Mouse (Mus musculus): ENCODE results near the gene Syn1.

The Syn1 gene

DNA sequence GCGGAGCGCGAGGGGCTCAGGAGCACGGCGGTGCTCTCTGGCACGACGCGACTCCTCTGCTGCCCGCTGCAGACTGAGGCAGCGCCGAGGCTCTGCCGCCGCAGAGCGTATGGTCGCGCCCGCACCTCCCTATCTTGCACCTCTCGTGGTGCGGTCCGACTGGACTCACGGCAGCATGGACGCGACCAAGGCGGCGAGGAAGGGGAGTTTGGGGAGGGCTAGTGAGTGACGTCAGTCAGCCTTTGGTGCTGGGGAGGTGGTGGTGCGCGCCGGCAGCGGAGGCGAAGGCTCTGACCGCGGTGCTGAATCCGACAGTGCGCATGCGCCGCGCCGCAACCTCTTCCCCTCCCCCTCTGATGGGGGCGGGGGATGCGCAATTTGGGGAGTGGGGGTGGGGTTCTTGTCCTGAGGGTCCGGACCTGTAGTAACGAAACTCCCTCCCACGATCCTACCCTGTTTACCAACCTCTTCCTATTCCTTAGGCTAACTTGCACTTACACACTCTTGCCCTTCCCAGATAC, at the start of gene Syn1:
Syn1 (minus strand) TSS at position 161 of the 521 bp plus-strand sequence.
- peak; percentile 82 to 85 for DNase-seq (ENCODE audit: low spot score in 2 of 2)

DNA sequence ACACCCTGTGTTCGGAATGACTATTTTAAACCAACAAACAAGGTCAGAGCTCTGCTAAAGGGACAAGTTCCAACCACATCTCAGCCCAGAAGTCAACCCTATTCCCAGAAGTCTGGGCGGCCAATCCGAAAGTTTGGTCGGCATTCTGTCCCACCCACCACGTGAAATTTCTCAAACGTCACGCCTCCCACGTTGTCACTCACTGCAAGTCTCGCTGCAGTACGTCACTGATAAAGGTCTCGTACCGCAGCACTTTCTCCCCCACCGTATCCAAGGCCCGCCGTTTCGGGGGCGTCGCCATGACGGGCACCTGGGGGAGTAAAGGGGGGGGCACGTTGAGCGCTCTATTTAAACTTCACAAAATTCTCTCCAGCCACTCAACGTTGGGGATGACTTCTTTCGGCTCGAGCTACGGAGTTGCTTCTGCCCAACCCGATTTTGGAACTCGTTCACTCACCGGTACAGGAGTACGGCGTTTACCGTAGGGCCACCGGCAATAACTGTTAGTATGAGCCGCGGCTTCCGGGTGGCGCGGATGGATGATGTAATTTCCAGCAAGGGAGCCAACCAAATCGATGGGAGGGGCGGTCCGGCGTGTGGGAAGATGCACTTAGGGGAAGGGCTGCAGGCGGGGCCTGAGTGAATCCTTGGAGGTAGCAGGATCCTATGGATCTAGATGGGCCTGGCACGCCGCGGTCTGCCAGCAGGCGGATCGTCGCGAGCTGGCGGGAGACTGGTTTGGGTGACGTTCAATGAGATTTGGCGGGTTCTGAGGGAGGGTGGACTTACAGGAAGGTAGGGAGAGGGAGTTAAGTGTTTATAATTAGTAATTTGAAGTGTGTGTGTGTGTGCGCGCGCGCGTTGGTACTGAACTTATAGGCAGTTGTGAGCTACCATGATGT, 40.9 kb upstream of the Syn1 start, which contains the start of gene Uxt:
Uxt (minus strand) TSS at position 541 of the 902 bp plus-strand sequence.
- peak; percentile 75 to 89 for DNase-seq (ENCODE audit: low spot score in 2 of 2)

DNA sequence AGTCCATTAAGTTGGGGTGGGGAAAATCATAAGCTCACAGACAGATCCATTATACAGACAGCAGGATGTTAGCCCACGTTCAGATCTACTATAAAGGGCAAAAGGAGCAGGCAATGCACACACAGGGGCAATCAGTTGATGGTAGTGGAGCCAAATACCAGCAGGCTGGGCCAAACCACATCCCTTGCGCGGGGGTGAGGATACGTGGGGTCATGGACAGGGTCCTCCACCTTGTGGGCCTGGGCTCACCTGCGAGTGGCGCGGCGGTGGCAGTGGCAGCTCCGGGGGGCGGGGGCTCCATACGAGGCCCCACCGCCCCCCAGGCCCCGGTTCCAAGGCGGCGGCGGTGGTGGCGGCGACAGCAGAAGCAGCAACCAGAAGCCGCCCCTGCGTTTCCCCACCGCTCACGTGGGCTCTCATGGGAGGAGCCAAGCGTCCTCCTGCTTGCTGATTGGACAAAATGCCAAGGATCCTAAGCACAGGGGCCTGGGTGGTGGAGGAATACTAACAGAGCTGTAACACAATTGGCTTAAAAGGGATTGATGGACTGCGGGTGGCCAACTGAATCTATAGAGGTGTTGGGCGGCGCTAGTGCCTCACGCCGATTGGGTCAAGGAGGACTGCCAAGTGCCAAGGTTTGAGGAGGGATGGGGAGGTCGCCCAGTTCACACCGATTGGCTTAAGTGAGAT, 29.5 kb upstream of the Syn1 start, which contains the start of gene Elk1:
Elk1 (minus strand) TSS at position 418 of the 690 bp plus-strand sequence.
- peak; percentile 90 to 91 for DNase-seq (ENCODE audit: low spot score in 2 of 2)

DNA sequence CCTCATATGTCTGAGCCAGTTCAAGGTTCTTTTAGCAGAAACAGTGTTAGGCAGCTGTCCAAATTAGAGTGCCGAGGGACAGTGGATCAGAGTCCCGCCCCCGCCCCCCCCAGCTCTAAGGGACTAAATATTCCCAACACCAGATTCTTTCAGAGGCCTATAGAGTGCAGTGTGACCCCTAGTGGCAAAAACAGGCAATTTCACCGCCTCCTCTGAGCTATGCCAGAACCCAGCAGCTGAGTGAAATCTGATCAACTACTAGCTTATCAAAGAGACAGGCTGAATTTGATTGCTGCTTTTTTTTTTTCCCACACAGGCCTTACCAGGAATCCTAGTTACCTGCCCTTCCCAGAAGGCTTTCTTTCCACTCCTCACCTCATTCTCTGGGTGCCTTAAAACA, 25.3 kb upstream of the Syn1 start:
- peak in 1 of 2 experiments; percentile 66 for DNase-seq (ENCODE audit: low spot score in 2 of 2)

DNA sequence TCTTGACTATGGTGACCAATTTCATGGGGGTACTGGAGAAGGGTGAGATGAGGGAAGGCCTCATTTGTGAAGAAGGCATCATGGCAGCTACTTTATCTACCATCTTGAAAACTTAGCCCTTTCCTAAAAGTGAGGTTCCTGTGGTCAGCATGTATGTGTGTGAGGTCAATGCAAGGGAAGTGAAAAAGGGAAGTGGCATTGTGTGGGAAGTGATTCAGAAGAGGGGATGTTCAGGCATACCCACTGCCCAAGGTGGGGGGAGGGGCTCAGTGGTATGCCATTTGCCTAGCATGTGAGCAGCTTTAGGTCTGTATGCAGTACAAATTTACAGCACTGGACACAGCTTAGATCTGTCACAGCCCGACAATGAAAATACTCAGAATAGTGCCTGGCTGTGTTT, 11.2 kb upstream of the Syn1 start:
- DNase-seq (ENCODE audit: low spot score in 2 of 2) = no peak

DNA sequence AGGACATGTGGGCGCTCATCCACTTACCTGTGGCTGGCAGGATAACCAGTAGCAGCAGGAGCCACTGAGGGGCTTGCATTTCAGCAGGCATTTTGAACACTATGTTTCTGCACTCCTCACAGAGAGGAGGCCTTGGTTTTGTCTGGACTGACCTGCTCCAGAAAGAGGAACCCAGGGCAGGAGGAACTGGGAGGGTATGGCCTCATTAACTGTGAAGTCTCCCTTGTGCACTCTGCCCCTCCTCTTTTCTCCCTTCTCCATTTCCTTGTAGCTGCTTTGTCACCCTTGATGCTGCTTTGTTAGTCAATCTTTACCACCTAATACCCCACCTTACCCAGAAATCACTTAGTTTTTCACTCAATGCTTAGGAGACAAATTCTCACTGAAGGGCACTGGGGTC, 10.6 kb upstream of the Syn1 start, which contains the start of gene Cfp:
Cfp (minus strand) TSS at position 192 of the 400 bp plus-strand sequence.
- no peak for DNase-seq (ENCODE audit: low spot score in 2 of 2)

DNA sequence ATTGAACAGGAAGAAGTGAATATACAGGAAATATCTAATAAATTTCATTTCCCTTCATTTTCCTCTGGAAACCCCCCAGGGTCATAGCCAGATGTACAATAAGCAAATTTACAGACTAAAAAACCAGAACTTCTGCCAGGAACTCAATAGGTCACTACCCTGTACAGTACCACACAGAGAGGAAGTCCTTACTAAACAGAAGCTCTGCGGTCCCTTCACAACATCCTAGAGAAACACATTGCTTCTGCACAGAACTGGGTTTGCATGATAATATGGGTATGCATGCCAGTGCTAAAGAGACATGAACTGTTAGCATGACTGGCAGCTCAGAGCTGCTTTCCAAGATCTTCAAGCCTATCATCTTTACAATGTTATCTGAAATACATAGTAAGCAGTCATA, 9.1 kb upstream of the Syn1 start:
- no peak for DNase-seq (ENCODE audit: low spot score in 2 of 2)

DNA sequence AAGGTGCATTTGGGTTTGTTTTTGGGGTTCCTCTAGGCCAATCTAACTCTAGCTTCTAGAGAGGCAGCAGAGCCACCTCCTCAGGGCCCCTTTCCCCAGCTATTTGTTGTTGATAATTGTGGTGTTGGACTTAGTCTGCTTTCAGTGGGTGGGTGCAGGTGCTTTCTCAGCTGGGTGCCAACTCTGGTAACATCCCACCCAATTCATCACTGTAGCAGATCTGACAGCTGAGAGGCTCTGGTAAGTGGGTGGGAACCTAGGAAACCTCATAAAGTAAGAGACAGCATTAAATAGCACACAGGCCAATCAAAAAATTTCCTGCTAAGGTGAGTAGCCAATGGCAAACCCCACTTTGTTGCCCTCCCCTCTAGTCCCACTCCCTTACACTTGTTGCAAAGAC, 4.2 kb upstream of the Syn1 start:
- DNase-seq (ENCODE audit: low spot score in 2 of 2) = peak in 1 of 2 experiments; percentile 29

DNA sequence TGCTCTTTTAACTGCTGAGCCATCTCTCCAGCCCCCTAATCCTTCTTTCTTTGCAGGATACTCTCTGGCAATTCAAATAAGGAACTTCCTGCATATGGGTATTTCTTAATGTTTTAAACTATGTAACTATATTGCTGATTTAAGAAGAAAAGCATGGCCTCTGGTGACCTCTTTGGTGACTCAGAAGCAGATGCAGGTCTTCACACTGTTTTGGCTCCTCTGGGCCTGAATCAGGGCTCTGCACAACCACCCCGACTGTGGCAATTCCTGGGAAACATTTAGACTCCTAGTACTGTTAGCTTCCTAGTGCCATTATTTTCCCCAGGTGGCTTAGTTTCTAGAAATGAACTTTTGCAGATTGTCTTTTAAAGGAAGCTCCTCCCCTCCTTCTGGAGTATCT, 2.7 kb upstream of the Syn1 start:
- DNase-seq (ENCODE audit: low spot score in 2 of 2) = no peak

DNA sequence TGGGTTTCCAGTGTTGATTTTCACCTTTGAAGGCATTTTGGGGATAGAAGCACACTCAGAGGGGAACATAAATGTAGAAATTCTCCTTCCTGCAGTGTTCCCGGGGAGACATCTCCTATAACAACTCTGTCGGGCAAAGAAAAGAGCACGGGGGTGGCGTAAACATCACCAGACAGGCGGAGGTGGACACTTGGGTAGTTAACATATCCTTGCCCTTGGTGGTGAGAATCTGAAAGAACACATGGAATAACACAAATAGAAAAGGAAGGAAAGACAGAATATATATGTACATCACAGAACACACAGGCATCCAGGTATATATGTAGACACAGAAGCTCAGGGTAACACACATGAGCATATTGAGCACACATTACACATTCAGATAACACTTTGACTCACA, 562 bp upstream of the Syn1 start:
- peak in 1 of 2 experiments; percentile 35 for DNase-seq (ENCODE audit: low spot score in 2 of 2)

DNA sequence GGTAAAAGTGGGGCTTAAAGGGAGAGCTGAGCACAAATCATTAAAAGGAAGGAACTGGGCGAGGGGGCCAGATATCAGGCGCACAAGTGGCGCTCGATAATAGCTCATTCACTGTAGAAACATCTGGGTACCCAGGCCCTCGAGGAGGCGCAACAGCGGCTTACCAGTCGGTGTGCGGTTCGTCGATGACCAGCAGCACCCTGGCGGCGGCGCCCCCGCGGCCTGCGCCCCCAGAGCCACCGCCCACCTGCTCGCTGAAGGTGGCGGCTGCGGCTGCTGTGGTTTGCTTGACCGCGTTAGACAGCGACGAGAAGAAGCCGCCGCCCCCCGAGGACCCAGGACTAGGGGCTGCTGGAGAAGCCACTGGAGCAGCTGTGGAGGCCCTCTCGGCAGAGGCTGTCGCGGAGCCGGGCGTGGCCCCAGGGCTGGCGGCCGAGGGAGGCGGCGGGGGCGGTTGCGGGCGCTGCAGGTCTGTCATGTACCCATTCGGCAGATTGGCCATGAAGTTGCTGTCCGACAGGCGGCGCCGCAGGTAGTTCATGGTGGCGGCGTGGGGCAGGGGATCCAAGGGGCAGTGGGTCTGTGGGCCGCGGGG, 458 bp downstream of the Syn1 start:
- DNase-seq (ENCODE audit: low spot score in 2 of 2) = no peak

DNA sequence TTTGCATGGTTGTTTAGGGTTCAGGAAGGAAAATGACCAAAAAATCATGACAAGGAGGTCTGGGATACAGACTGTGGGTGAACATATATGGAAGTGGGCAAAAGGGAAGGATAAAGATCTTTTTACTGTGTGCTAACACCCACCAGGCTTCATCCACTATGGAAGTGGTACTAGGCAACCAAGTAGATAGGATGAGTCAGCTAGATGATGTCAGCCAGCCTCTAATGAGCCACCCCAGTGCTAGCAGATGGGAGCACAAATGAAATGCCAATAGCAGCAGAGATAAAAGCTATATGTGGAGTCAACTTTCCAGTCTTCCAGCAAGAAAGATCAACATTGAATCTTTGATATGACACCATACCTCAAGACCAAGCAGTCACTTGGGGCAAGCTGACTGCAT, 5.7 kb downstream of the Syn1 start:
- peak in 1 of 2 experiments; percentile 19 for DNase-seq (ENCODE audit: low spot score in 2 of 2)

DNA sequence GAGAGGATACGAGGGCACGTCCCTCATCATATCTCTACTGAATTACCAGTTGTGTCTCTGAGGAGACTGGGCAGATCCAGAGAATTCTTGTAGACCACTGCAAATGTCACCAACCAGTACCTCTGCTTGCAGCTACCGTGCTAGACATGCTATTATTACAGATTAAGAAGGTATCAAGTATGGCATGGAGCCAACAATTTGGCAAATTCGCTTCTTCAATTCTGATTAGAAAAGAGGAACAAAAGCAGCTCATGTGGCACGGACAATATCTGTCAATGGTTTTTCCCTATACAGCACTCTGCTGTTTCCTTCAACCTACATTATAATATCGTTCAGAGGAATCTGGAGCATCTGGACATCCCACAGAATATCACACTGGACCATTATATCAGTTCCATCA, 7.1 kb downstream of the Syn1 start:
- no peak for DNase-seq (ENCODE audit: low spot score in 2 of 2)

DNA sequence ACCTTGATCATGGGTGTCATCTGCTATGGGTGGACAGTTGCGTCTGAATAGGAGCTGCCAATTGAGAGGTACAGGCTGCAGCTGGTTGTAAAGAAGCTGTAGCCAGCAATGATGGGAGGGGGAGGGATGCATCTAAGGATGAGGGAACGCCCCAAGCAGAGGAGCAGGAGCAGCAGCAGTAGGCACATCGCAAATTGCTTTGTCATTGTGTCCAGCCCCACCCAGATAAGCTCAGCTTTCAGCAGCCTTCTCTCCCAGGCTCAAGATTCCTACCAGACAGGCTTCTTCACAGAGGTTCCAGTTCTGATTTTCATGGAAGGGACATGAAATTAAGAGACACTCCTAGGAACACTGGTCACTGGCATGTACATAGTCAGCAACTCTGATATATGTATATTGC, 10.7 kb downstream of the Syn1 start:
- no peak for DNase-seq (ENCODE audit: low spot score in 2 of 2)

DNA sequence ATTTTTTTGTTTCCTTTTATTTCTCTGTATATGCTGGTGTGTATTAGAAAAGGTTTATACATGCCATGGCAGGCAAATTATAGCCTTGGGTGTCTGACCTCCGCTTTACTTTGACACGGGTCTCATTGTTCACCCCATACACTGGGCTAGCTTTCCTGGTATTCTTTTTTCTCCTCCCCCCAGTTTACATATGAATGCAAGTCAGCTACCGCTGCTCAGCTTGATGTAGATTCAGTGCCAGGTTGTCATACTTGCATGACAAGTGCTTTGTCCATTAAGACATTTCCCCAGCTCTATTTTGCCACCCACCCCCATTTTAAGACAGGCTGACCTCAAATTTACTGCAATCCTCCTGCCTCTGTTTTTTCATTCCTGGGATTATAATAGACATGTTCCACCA, 45.6 kb downstream of the Syn1 start:
- DNase-seq (ENCODE audit: low spot score in 2 of 2) = no peak

DNA sequence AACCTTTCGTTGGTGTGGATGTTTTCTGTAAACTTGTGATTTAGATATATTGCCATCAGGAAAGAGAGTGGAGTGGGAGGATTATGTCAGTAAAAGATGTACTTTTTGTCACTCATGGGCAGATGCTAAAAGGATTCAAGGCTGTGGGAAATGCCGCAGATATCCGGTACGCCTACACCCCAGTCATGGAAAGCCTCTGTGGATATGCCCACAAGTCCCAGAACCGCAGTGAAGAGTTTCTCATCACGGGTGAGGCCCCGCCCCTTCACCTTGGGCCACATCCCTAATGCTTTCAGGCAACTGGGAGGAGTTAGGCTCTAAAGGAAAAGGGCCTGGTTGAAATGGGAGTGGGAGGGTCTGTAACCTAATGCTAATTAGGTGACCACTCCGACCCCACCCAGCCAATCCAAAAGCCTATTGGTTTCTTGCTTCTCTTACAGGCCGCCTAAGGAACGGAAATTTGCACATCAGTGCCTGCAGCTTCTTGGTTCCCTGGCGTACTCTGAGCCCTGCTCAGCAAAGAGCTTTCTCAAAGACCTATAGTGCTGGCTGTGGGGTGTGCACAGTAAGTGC, 47.8 kb downstream of the Syn1 start:
- peak in 1 of 2 experiments; percentile 29 for DNase-seq (ENCODE audit: low spot score in 2 of 2)

DNA sequence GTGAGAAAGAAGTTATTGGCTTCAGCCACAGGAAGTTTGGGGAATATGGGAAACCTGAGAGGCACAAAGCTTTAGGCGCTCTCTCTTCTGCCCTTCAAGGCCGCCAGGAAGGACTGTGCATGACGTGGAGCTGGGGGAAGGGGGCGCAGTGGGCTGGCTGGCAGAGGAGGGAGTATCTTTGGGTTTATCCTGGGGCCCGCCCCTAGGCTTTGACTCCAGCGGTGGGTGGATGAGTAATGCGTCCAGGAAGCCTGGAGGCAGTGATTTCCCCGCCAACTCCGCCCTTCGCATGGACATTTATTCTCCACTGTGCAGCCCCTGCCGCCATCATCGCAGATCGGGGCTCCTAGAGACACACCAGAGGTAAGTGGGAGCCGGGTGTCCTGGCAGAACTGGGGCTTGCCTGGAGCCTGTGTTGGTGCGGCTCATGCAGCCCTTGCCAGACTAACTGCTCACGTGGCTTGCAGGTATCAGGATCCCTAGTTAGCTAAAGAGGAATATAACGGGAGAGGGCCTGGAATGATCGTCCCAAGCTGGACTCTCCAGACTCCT, 50.8 kb downstream of the Syn1 start, which contains the start of gene Timp1:
Timp1 (plus strand) TSS at position 205 of the 552 bp plus-strand sequence.
- no peak for DNase-seq (ENCODE audit: low spot score in 2 of 2)

DNA sequence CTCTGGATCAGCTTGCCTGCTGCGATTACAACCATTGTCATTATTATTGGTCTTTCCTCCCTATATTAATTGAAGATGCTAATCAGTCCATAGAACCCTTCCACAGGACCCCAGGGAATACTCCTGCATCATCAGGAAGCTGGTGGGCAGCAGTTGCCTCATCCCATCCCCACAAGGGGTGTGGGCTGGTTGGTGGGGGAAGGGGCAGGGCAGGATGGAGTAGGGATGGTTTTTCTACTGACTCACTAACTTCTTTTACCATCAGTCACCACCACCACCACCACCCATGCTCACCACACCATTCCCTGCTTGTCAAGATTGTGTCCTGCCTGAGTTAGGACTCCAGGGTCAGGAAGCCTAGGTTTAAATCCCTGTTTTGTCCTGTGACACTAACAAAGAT, 51.6 kb downstream of the Syn1 start:
- no peak for DNase-seq (ENCODE audit: low spot score in 2 of 2)

DNA sequence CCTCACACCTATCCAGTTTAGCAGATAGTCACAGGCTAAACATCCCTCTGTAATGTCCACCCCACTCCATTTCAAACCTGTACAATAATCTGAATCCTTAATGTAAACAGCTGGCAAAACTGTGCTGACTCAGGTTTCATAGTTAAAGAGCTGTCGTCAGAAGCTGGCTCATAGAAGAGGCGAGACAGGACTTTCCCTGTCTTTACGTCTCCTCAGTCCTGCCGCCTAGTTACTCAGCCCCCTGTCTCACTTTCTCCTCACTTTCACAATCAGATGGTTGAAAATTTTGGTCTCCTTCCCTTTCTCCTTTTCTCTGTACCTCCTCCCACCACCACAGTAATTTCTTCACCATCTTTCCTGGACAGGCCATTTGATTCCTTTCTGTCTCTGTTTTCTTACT, 52.7 kb downstream of the Syn1 start:
- no peak for DNase-seq (ENCODE audit: low spot score in 2 of 2)

DNA sequence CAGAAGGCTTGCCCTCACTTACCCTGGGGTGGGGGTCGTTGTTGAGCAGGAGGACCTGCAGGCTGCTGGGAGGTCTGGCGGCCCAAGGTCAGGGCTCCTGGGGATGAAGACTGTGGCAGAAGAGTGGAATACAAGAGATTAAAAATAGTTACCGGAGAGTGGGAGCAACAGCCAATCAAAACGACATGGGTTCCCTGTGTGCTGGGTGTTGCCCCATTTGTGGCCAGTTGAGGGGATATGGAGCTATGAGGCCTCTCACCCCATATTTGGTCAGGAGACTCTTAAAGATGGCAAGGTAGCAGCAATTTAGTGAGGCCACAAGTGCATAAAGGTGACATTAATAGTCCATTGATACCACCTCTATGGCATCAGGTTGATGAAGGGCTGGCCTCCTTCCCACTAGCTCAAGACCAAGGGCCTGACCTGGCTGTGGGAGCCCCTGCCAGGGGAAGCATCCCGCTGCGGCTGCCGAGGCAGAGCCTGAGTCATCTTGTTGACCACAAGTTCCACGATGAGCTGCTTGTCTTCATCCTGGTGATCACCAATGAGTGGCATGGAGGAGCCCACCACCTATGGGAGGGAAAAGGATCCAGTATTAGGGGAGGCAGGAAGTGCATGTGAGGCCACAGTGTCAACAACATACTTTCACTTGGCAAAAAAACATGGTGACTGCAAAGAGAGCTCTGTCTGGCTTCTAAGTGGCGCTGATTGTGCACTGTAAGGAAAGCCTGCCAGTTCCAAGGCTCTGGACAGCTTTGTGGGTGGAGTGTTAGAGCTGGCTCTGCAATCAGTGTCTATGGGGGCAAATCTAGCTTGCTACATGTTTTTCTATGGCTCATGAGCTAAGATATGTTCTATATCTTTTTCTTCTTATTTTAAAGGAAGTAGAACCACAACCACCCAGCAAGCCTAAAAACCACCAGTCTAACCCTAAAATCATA, 57.4 kb downstream of the Syn1 start:
- DNase-seq (ENCODE audit: low spot score in 2 of 2) = peak in 1 of 2 experiments; percentile 47

Data from left cerebral cortex, adult 9 months (tissue).